Mouse (Mus musculus): ENCODE measurements around the gene Ccdc183.

The Ccdc183 gene

DNA sequence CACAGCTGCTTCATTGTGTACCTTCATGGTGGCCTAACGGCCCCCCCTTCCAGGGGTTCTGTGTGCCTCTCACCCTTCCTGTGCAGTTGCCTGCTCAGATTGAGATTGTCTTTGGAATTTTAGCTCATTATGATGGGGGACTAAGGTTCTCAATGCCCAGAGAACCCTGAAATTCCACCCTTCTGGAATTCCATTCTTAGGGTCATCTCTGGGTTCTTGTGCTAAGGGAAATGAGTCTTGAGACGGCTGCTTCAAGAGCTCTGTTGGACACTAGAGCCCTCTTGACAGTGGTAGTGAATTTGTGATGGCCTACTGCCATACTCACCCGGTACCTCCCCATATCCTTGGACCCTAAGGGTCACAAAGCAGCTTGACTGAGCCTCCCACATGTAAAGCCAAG is at the start of gene Ccdc183:
TSS of gene Ccdc183 (minus strand) at position 101 of the 400 bp plus-strand sequence.
- no peak for DNase-seq (ENCODE audit: low read depth, low spot score)

DNA sequence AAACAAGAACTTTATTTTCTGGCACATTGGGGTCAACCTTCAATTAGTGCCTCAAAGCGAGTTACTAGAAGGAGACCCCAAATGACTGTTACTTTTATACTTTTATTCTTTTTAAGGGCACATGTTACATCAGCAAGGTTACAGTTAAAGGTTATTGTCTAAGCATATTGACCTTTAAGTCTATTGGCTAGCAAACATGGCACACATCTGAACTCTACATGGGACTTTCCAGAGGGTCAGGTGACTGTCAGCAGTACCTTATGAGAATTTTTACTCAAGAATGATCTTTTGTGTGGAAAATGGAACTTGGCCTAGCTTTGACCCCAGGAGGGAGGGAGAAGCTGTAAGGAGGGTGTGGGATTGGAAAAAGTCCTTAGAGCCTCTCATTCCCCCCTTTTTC is 49.0 kb upstream of the Ccdc183 start:
- no peak for DNase-seq (ENCODE audit: low read depth, low spot score)

DNA sequence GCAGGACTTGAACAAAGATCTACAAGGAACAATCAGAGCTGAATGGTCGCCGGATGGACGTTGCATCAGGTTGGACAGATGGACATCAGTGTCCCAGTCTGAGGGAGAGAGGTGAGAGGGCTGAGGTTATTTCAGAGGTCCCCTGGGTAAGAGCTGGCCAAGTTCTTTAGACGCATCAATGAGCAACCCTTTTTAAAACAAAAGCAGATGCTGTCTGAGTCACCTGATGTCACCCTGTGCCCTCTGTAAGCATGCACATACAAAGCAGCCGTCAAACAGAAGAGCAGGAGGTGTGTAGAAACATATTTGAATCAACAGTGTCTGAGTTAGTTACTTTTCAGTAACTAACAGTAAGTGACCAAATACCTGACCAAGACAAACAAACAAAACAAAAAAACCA is 46.6 kb upstream of the Ccdc183 start:
- no peak for DNase-seq (ENCODE audit: low read depth, low spot score)

DNA sequence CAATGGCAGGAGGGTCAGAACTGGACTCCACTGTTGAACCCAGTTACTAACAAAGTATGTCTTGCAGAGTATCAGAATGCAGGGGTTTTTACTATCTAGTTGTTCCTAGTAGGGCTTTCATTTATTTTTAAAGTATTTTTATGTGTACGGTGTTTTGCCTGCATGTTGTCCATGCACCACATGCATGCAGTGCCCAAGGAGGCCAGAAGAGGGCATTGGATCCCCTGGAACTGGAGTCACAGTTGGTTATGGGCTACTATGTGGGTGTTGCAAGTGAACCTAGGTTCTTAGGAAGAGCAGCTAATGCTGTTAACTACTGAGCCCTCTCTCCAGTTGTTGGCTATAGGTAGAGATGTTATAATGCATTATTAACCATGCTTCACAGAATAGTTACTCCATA is 46.0 kb upstream of the Ccdc183 start:
- DNase-seq (ENCODE audit: low read depth, low spot score) = no peak

DNA sequence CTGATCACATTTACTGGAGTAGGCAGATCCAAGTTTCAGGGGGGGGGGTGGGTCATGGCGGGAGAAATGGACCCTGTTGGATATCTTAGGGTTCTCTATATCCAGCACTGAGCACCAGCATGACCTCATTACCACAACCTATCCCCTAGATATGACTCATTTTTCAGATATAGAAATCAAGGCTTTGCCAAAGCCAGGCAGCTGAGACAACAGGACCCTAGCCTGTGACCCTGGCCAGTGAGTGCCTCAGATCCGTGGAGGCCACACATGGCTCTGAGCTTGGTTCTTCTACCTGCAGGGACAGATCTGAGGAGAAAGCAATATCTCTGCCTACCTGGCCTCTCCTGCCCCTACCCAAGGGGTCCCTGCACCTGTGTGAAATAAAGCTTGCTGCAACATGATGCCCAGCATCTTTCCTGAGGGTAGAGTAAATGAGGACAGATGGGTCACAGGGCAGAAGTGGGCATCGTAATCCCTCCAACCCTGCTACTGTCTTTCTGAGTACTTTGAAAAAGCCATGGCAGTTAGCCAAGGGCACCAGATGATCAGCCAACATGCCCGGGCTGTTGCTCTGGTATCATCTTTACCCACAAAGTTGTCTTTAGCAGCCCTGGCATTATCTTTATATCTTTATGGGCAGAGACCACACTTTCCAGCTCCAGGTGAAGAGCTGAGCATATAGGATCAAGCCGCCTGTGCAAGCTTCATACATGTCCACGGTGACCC is 43.9 kb upstream of the Ccdc183 start:
- no peak for DNase-seq (ENCODE audit: low read depth, low spot score)

DNA sequence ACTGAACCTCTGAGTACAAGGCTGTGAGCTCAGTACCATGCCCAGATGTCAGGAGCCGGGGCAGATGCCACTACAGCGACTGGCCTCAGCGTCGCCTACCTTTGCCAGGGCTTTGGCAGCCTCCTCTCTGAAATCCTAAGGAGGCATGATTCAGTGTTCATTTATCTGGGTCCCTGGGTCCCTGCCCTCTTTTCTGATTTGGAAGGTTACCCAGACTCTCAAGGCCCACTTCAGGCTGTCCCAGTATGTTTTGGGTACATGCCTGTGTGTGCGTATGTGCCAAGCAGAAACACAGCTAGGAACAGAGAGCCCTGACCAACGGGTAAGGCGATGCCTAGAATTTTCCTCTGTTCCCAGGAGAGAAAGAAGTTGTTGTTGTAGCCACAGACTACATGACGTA is 42.8 kb upstream of the Ccdc183 start:
- no peak for DNase-seq (ENCODE audit: low read depth, low spot score)

DNA sequence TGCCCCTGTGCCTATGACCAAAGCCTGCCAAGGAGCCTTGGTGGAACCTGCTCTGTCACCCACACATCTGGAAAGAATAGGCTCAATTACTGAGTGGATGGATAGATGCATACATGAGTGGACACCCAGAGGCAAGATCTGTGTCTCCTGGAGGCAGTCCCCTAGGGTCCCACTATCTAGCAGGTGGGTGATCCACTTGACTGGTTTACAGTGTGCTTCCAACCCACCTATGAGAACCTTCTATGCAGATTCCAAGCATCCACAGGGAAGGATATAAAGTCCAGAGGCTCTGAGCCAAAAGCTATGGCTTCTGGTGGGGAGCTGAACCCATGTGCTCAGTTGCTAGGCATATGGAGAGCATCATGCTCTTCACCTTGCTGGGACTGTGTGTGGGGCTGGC is 40.2 kb upstream of the Ccdc183 start, which contains the start of gene Lcn5:
TSS of gene Lcn5 (plus strand) at position 301 of the 400 bp plus-strand sequence.
- no peak for DNase-seq (ENCODE audit: low read depth, low spot score)

DNA sequence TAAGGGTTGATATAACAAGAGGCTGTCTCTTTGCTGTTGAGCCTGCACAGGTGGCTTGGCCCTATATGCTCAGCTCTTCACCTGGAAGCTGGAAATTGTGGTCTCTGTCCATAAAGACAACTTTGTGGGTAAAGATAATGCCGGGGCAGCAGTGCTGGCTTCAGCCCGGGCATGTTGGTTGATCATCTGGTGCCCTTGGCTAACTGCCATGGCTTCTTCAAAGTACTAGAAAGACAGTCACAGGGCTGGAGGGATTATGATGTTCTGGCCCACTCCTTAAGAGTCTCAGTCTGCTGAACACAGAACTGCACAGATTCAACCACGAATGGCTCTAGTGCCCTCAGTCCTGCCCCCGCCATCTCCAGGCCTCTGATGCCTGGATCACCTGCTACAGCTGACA is 39.8 kb upstream of the Ccdc183 start:
- no peak for DNase-seq (ENCODE audit: low read depth, low spot score)

DNA sequence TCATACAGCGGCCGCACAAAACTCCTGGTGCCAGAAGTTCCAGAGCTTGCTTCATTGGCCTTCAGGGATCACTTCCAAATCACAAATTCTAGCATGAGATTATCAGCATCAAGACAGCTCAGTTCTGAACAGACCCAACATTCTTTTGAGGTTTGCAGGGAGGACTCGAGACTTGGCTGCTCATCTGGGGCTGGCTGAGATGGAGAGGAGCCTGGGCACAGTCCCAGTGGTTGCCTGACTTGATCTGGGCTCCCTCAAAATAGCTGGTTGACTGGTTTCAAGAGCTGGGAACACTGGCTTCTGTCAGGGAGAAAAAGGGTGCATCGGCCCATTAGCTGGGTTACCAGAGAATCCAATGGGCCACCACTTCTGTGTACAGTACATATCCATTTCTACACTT is 39.2 kb upstream of the Ccdc183 start:
- DNase-seq (ENCODE audit: low read depth, low spot score) = no peak

DNA sequence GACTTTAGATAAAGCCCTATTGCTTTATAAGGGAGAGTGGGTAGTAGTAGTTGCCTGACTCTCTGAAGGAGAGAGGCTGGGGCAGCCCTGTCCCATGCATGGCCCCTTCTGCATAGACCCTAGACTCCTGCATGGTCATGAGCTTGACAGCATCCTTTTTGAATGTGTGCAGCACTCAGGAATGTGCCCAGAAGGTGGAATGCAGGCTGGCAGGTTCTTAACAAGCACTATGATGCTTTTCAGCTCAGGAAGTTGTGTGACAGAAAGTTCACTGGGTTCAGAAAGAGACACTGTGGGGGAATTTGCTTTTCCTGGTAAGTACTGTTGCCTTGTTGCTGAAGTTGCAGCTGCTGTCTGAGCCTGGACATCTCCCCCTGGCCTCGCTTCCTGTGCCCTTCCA is 37.0 kb upstream of the Ccdc183 start:
- no peak for DNase-seq (ENCODE audit: low read depth, low spot score)

DNA sequence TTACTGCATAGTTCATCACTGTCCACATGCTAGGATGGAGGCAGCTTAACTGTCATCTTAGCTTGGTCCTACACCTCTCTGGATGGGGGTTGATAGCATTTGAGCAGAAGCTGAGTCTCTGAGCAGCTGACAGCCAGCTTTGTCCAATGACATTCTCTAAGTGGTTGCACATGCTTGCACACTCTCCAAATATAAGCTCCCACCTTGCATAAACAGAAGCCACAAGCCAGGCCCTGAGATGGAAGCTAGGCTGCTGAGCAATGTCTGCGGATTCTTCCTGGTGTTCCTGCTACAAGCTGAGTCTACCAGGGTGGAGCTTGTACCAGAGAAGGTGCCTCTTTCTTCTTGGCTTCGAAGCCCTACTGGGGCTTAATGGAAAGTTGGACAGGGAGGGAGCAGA is 35.4 kb upstream of the Ccdc183 start, which contains the start of gene Lcn8:
TSS of gene Lcn8 (plus strand) at position 219 of the 400 bp plus-strand sequence.
- DNase-seq (ENCODE audit: low read depth, low spot score) = no peak

DNA sequence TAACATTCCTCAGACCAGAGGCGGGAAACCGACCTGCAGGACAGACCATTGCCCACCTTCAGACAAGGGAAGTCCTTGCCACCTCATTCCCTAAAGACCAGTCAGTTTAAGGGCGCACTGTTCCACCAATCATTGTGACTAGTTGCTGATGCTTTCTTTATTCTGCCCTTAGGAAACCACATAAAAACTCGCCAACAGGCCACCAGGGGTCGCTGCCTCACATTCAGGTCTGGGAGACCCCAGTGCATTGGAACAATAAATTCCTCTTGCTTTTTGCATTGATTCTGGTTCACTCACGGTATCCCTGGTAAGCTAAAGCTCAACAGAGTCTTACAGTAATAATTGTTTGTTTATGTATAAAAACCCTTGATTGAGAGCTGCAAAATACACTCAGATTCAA is 22.4 kb upstream of the Ccdc183 start:
- DNase-seq (ENCODE audit: low read depth, low spot score) = no peak

DNA sequence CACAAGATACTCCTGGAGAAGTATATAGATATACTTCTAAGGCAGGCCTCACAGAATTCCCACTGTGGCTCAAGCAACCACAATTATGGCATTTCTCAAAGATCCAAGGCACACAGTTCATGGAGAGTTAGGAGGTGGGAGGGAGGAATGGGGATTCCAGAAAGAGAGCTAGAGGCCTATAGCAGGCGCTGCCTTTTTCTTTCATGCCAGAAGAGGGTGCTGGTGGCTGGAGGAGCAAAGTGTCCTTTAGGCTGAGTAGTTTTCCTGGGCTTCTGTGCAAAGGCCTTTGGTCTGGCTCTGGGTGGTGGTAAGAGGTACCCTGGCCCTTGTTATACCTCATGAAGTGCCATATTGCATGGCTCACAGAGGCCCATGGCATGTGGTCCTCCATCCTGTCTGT is 16.6 kb upstream of the Ccdc183 start:
- no peak for DNase-seq (ENCODE audit: low read depth, low spot score)

DNA sequence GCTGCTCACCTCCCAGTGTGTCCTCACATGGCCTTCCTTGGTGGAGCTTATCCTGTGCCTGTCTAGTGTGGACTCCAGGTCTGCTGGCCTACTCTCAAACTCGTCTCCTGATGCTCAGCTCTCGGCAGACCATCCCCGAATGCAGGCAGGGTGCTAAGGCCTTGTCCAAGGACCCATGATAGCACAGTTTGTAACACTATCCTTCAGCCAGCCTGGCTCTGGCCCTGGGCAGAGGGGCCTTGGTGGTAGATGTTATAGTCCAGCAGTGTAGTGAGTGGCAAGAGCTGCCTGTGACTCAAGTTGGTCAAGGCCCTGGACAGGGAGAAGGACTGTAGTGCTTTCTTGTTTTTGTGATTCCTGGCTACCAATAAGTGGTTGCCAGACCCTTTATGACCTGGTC is 16.1 kb upstream of the Ccdc183 start:
- DNase-seq (ENCODE audit: low read depth, low spot score) = no peak

DNA sequence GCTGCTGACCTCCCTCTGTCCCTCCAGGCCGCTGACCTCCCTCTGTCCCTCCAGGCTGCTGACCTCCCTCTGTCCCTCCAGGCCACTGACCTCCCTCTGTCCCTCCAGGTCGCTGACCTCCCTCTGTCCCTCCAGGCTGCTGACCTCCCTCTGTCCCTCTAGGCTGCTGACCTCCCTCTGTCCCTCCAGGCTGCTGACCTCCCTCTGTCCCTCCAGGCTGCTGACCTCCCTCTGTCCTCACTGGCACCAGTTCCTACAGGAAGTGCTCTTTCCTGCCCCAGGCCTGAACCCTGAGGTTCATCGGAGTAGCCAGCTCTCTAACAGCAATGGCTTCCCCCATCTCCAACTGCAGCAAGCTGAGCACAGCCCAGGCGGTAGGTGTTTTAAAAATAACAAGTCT is 11.3 kb upstream of the Ccdc183 start:
- no peak for DNase-seq (ENCODE audit: low read depth, low spot score)

DNA sequence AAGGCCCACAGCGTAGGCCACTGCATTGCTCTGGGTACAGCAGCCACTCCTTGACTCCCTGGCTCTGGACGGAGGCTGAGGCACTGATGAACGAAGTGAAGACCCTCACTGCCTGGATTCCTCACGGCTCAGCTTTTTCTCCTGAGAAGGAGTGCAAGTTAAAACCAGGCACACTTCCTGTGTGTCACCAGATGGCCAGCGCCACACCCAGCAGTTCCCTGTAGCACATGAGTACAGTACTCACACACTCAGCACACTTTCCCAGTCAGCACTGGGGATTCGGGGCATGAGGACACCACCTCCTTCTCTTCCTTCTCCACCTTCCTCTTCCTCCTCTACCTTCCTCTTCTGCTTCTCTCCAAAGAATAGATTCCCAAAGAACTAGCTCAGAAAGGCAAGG is 10.3 kb upstream of the Ccdc183 start, which contains the start of gene Fcna:
TSS of gene Fcna (minus strand) at position 220 of the 400 bp plus-strand sequence.
- DNase-seq (ENCODE audit: low read depth, low spot score) = no peak

DNA sequence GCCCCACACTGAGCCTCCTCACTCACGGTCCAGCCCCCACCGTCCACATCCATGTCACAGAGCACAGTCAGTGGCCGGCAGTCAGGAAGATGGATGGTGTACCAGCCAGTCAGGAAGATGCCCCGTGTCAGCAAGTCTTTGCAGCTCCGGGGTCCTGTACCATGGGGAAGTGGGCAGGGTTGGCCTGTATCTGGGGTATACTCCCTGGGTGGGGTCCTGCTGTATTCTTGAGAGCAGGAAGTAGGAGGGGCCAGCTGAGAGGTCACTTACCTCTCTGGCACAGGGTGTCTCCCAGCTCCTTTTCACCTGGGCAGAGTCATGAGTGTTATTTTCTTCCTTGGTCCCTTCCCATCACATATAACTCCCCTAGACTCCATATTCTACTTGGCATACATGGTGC is 8.5 kb upstream of the Ccdc183 start:
- DNase-seq (ENCODE audit: low read depth, low spot score) = no peak

DNA sequence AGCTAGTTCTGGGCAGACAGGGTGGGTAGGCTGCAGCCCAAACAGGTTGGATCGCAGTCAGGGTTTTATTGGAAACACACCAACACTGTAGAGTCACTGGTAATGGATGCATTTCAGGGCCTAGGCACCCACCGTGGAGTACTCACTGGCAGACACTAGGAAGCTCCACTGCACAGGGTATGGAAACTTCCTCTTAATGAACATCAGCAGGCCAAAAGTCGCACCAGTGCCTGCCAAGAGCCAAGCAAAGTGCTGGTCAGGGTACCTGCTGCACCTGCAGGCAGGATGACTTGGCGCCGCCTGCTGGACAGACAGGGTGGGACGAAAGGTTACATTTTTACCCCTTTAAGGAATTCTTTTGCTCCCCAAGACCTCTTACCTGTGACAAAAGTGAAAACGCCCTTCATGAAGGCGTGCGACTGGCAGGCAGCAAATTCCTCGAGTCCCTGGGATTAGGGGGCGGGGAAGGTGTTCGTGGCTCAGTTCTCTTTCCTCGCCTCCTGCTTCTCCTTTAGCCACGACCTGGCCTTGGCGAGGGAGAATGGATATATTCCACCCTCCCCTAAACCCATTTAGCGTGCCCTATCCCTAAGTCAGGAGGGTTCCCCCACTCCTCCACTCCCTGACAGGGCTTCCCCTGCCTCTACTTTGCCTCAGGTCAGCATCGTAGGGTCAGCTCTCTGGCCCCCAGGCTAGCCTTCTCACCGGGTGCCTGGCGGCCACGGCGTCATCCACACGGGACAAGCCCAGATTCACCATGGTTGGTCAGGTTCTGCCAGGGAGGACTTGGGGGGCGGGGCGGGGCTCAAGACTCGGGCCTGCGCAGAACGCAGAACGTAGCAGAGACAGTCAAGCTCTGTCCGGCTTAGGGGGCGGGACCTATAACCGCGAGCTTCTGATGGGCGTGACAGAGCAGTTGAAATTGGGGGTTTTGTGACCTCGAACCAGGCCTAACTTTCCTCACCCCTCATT is 4.0 kb upstream of the Ccdc183 start, which contains the start of gene Tmem141:
TSS of gene Tmem141 (minus strand) at position 777 of the 972 bp plus-strand sequence.
- peak; percentile 77 for DNase-seq (ENCODE audit: low read depth, low spot score)

DNA sequence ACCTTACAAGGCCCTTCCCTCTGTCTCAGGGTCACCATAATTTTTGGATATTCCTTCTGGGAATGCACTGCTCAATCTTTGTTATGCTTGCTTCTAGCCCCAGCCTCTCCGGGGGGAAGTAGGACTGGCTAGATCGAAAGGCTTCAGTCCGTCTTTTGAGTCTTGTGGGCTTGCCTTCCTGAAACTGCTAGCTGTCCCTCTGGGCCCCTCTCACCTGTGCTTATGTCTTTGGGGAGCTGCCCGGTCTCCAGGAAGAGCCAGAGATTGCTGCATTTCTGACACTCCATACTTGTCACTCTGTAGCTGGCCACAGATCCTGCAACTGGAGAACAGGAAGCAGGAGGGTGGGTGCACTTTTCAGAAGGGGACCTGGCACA is 3.4 kb upstream of the Ccdc183 start:
- no peak for DNase-seq (ENCODE audit: low read depth, low spot score)

DNA sequence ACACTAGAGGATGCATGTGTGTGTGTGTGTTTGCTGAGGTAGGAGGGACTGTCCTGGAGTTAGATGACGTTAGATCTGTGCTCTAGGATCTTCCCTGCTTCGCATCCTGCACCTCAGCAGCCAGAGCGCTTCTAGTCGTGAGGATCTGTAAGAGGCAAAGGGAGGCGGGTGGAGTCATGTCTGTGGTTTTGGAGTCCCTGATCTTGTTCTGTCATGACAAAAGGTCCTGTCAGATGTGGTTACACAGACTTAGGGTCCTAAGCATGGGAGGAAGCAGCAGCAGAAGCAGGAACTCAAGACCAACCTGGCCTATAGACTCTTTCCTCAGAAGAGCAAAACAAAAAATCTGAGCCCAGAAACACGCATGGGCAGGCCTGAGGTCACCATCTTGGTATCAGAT is 2.9 kb upstream of the Ccdc183 start:
- no peak for DNase-seq (ENCODE audit: low read depth, low spot score)

DNA sequence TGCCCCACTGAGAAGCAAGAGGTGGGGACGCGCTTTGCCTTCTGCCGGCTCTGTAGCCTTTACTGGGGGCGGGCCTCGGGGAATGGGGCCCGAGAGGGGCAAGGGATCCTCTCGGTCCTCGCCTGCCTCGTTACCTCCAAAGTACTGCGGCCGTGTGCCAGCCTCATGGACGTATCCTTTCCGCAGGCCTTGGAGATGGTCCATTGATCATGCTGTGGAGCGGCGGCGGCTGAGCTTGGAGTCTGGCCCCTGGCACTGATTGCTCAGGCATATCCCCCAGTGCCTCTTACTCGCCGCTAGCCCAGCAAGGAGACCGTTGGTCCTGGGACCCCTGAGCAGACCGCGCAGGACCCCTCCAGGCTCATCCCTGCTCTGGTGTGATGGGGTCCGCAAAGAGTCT is 1.1 kb downstream of the Ccdc183 start:
- DNase-seq (ENCODE audit: low read depth, low spot score) = no peak

DNA sequence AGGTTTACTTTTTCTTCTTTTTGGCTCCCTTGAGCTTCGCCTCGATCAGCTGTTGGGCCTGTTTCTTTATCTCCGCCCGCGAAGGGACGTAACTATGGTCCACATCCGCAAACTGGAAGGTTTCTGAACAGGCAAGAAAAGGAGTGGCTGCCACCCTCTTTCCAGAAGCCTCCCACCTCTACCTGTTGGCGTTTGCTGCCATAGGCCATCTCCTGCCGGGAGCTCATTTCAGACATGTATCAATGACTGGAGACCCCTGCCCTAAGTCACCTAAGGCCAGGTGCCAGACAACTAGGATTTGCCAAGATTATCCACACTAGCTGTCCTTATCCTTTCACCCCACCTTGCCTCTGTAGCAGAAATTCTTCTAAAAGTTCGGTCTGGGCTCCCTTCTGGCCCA is 8.8 kb downstream of the Ccdc183 start:
- DNase-seq (ENCODE audit: low read depth, low spot score) = no peak

Data from telencephalon, adult 2 months (tissue).